Mouse (Mus musculus) kidney, adult 2 months (tissue): ENCODE results near the gene Styxl1.

ENCODE experiments used
- CTCF ChIP-seq: fragments of 200-500 bp; conservative IDR thresholded peaks from 2 replicates; pipeline ENCODE4 v1.5.1; 2011; ENCODE audit warnings: low read depth, mild to moderate bottlenecking, control low read depth, low read length, moderate library complexity, mixed read lengths; ENCODE audit not compliant: insufficient read depth, insufficient read length
- POLR2A ChIP-seq: fragments of 200-500 bp; IDR thresholded peaks from one replicate; pipeline ENCODE4 v1.6.1; 2011; ENCODE audit warnings: low read depth, low read length, control low read depth

DNA sequence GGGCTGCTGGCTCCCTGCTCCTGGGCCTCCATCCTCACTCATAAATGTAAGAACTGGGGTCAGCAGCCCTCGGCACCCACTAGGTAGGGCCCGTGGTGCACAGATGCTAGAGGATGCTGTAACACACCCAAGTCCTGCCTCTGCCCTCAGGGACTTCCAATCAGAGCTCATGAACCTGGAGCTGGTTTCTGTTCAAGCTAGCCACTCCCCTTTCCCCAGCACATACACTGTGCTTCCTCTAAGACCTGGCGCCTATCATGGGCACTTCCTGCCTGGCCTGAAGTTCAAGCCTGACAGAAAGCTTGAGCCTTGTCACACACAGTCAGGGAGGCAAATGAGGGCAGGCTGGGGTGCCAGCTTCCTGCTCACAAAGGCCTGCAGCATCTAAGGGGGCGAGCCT is 45.1 kb downstream of the Styxl1 start:
- TF ChIP-seq CTCF (no peak), POLR2A (no peak)
